Mouse (Mus musculus) heart, postnatal 0 days (tissue): Measurements from ENCODE around the gene S100a14.

ENCODE experiments used
- CTCF ChIP-seq: IDR thresholded peaks from 2 replicates; pipeline ENCODE4 v1.5.1; 2016; ENCODE audit warnings: antibody characterized with exemption, control low read depth, low read depth
- EP300 ChIP-seq: IDR thresholded peaks from 2 replicates; pipeline ENCODE4 v1.6.1; 2016; ENCODE audit warnings: antibody characterized with exemption, low read depth

DNA sequence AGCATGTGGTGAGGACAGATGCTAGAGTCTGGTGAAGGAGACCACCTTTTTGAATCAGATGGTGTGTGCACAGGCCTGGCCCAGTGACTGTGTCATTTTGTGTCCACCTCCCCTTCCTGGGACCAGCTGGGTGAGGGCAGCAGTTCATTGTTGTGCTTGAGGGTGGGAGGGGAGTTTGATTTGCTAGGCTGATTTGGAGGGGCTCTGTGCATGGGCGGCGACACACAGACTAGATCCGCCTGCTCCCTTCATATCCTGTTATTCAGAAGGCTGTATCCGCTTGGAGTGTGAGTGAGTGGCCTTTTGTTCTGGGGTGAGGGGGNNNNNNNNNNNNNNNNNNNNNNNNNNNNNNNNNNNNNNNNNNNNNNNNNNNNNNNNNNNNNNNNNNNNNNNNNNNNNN, 14.2 kb downstream of the S100a14 start:
- TF ChIP-seq CTCF (no peak), EP300 (0 out of 2 replicates have a peak, but pooled peaks have one; percentile 19)
